Mouse (Mus musculus) testis, postnatal 14 days (tissue): ENCODE results near the gene Zscan25.
"Not testable (repeated sequence)": the region's sequence is repeated elsewhere in the genome, so short reads cannot be mapped to it uniquely, and the experiment has no call there.

Source experiments
- DNase-seq: peaks from one replicate; pipeline ENCODE4 v3.0.0; 2021; ENCODE audit warnings: low spot score

Gene Zscan25

DNA sequence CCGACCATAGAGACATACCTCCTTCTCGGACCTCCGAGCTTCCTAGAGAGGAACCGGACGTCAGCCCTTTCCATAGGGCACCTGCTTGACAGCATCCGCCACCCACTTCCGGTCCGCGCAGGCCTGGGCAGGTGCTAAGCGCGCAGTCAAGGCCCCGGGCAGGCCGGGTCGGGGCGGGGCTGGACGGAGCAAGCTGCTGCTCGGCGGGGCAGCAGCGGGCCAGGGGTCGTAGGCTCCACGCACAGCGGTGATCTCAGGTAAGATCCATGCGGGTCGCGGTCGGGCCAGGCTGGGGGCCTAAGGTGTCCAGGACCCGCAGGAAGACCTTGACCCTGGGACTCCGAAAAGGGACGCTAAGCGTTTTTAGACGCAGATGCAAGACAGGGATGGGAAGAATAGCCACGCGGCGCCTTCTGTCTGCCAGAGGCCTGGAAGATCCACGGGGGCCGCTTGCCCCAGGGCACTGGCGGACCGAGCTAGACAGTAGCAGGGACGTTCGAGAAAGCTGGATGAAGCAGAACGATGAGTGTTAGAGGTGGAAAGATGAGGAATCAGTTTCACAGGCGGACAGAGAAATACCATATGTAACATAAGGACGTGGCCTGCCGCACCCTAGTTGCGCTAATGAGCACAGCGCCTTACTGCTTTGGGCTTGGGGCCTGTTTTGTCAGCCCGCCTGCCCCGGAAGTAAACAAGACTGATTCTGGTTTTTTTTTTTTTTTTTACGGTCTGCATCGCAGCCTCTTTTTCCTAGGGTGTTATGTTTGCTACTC lies at the start of gene Zscan25:
TSS of gene Zscan25 (plus strand) at position 130 of the 773 bp plus-strand sequence.
- DNase-seq = peak; percentile 94

DNA sequence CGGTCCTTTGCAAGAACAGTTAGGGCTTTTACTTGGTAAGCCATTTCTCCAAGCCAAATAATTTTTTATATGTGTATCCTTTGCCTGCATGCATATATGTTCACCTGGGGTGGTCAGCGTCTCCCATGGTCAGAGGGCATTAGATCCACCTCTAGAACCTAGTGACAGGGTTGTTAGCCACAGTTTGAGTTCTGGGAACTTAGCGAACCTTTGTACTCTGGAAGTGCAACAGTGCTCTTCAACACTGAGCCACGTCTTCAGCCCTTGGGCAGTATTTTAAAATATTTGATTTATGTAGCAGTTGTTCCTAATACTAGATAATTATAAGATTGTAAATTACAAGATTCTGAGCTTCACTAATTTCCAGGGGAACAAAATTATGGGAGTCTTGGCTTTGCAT lies 49.7 kb upstream of the Zscan25 start:
- DNase-seq = no peak

DNA sequence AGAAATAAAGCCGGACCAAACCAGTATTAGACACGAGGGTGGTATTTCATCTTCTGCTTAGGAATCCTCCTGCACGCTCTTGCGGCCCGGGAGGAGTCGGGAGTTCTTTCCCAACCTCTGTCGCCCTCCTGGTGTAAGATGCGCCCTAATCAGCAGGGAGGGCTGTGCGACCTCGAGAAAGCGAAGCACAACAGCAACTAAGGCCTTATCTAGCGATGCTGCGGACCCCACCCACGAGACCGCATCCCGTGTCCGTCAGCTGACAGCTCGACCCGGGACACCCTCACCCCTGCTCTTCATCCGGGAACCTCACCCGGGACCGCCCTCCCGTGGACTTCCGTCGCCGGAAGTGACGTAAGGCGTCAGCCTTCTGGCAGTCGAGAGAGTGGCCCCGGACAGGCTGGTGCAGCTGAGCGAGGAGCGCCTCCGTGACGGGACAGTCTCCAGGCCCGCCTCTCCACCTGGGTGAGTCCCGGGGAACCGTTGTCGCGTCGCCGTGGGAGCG lies 48.9 kb upstream of the Zscan25 start, which contains the start of gene Zfp655:
TSS of gene Zfp655 (plus strand) at position 349 of the 505 bp plus-strand sequence.
- peak; percentile 97 for DNase-seq

GRCm38 (mm10) chr5:145231893-145232411 lies 48.3 kb upstream of the Zscan25 start:
- DNase-seq = no peak

DNA sequence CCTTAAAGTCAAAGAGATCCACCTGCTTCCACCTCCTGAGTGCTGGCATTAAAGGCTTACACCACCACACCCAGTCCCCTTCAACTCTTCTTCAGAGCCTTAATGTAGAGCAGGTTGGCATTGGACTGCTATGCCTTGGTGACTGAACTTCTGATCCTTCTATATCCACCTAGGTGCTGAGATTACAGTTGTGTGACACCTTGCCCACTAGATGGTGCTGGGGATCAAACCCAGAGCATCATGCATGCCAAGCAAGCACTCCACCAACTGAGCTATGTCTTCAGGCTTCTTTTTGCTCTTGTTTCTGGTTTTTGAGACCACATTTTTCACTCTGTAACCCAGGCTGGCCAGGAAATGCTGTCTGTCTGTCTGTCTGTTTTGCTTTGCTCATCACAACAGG lies 45.7 kb upstream of the Zscan25 start:
- DNase-seq = no peak

- DNase-seq = no peak
Observed at GRCm38 (mm10) chr5:145249520-145249919, 30.8 kb upstream of the Zscan25 start.

- not testable (repeated sequence) for DNase-seq
Observed at GRCm38 (mm10) chr5:145273568-145273967, 6.7 kb upstream of the Zscan25 start.

DNA sequence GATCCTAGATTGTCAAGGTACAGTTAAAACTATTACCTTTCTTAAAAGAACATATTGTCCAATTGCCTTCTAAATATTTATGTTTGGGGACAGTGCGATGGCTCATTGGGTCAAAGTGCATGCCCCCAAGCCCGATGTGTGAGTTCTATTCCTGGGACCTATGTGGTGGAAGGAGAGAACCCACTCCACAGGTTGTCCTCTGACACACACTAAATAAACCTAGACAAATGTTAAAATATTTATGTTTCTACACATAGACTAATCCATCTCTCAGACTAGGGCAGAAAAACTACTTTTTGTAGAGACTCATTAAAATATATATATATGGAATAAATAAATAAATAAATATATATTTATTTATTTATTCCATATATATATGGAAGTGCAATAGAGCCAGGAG lies 352 bp upstream of the Zscan25 start:
- DNase-seq = no peak

GRCm38 (mm10) chr5:145288382-145288781 lies 8.1 kb downstream of the Zscan25 start:
- DNase-seq = no peak

- no peak for DNase-seq
Observed at GRCm38 (mm10) chr5:145290697-145291096, 10.4 kb downstream of the Zscan25 start.

DNA sequence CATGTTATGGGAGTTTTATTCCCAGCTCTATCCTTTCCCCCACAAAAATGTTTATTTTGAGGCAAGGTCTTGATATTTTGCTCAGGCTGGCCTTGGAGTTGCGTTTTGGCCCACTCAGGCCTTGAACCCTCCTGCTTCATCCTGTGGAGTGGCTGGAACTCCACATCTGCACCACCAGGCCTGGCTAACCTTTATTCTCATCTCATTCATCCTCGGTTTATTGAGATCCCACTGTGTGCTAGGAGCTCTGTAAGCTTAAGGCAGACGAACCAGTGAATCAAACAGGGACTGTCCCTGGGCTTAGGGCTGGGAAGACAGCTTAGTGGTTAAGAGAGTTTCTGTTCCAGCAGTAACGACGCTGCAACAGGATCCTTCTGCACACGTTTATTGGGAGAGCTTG lies 12.1 kb downstream of the Zscan25 start:
- no peak for DNase-seq

- no peak for DNase-seq
Observed at GRCm38 (mm10) chr5:145300469-145300868, 20.2 kb downstream of the Zscan25 start.

DNA sequence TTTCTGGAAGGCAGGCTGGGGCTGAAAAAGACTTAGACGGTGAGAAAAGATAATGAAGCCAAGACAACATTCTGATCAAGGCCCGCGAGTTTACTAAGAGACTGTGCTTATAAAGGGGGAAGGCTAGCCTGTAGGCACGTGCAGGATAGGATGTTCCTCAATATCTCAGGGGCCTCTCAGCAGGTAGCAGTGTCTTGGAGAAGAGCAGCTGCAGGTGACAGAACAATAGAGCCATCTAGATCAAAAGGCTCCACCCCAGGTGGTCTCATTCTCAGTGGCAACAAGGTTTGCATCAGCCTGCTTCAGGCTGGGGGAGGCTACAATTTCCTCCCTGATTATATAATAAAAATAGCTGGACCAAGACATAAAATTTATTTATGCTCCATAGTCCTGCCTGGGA lies 21.5 kb downstream of the Zscan25 start:
- DNase-seq = not testable (repeated sequence)

DNA sequence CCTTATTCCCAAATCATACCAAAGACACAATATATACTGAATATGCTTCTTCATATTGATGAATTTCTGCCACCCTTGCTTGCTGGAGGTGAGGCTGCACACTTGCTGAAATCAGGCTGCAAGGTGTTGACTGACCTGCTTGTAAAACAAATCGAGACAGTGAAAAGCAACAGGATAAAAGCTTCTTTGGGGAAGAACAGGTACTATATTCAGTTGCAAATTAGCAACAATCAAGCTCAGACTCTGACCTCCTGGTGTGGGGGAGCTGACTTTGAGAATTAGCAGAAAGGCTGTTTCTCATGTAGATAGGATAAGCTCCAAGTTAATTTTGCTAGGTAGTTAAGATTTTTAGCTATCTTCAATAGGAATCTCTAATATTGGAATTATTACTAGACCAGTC lies 22.1 kb downstream of the Zscan25 start:
- DNase-seq = no peak

DNA sequence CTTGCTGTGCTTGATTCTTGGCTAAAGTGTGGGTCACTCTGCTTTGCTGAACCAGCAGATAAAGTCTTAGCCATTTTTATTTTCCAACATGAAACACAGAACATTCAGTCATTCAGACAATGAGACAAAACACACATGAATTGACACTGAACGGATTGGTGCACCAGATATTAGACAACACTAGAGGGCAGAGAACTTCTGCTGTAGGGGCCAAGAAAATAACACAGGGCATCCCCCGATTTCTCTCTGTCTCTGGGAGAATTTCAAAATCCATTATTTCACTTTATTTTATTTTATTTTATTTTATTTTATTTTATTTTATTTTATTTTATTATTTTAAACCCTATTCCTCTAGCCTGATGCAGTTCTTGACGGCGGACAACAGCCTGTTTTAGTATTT lies 26.7 kb downstream of the Zscan25 start:
- DNase-seq = not testable (repeated sequence)

- not testable (repeated sequence) for DNase-seq
Observed at GRCm38 (mm10) chr5:145307811-145308210, 27.5 kb downstream of the Zscan25 start.

DNA sequence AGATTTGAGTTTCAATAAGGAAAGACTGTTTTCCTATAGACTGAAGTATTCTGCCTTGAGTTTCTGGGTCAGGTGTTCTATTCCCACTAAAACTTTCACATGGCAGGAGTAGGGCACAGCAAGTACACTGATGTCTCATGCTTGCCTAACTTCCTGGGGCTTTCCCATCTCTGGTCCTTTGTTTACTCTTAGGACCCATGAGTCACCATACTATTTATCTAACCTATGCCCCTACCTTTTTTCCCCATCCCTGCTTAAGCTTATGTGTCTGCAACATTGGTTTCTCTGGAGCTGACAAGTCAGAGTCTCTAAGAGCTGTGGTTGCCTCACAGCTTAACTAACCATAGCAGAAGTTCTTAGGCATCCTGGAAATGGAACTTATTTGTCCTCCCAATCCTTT lies 33.5 kb downstream of the Zscan25 start:
- no peak for DNase-seq

GRCm38 (mm10) chr5:145317141-145317540 lies 36.8 kb downstream of the Zscan25 start:
- DNase-seq = no peak

DNA sequence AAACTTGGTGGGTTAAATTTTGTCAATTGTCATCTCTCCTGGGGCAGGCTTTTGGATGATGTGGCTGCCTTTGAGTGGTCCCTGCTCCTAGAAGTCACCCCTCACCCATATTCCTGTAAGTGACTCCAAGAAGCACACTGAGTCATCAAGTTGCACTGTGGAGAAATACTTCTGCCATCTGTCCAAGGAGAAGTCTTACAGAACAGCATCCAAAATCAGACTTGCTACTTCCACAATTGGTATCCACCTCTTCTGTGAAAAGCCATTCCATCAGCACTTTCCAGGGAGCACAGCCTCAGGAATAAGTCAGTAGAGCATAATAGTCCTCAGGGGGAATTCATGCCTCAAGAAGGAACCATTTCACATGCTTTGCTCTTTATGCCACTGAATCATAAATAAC lies 58.5 kb downstream of the Zscan25 start:
- DNase-seq = not testable (repeated sequence)
